ENCODE assay signal across 10 mouse cellular contexts in the genomic region with DNA sequence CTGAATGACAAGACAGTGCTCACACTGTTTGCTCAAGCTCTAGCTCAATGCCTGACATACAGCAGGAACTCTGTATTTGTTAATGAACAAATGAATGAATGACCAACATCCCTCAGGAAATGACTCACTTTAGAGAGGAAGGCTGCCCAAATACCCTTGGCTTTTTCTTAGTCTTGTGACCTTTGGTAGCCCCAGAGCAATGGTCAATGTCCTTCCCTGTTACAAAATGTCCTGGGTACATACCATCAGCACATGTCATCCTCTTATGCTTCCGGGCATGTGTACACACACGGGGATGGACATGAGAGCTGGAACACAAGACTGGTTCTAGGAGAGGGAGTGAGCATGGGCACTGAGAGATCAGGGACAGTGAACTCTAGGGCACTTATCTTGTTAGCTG. TPM values are rescaled to one million over a fixed set of nuclear protein-coding genes. Genes with fewer than 3 reads are reported as not detected.
DNase-seq lines count a peak whose midpoint lies in the region; ATAC-seq and TF ChIP-seq lines count a peak whose summit lies in the region.
"Had no signal": no experiment of that assay in that cellular context is flagged by ENCODE, and none has a peak within 500 bp of the region (broad histone marks: within the 10 kb centered on the region; RNA-seq: fewer than 3 reads in every experiment).

No protein-coding gene starts in this region.

- intact Hi-C loops in gastrocnemius, adult 2 months (cut with DNase I): no loop called here

- peaks cover 34% of the 10 kb centered on the region for H3K4me1 ChIP-seq in embryonic fibroblast, embryonic 13.5 days (ENCODE audit: control insufficient read depth, insufficient read depth, low read length)
- H3K4me1 ChIP-seq in liver, embryonic 11.5 days (replicated peaks; ENCODE audit: control insufficient read depth, insufficient read depth, low read length): peaks cover 65% of the 10 kb centered on the region

- TF ChIP-seq POLR2A in embryonic fibroblast, embryonic 13.5 days (IDR thresholded peaks at IDR 0.05; ENCODE audit: low read depth, low read length): no peak

- 58% methylated on average over 2 of the region's 2 CpGs for WGBS in liver, embryonic 11.5 days

- H3K9me3 ChIP-seq in liver, embryonic 11.5 days (ENCODE audit: control insufficient read depth, low read length): no peaks in the 10 kb centered on the region
- H3K9me3 ChIP-seq: midbrain, embryonic 15.5 days had no signal

- H3K4me2 ChIP-seq in liver, embryonic 11.5 days: no peak overlapping the region
- H3K4me2 ChIP-seq: midbrain, embryonic 15.5 days had no signal

- H3K27me3 ChIP-seq in C2C12 (ENCODE audit: control insufficient read depth, insufficient read depth, insufficient read length): no peaks in the 10 kb centered on the region
- no peaks in the 10 kb centered on the region for H3K27me3 ChIP-seq in liver, embryonic 11.5 days (replicated peaks; ENCODE audit: control insufficient read depth, insufficient read depth, low read length)
- H3K27me3 ChIP-seq: midbrain, embryonic 15.5 days had no signal

- H3K4me3 ChIP-seq in gastrocnemius, adult 2 months: no peak overlapping the region
- no peak overlapping the region for H3K4me3 ChIP-seq in C2C12 (ENCODE audit: insufficient read depth, poor library complexity, severe bottlenecking)
- no peak overlapping the region for H3K4me3 ChIP-seq in embryonic fibroblast, embryonic 13.5 days (ENCODE audit: insufficient read depth, low read length)
- H3K4me3 ChIP-seq in liver, embryonic 11.5 days (ENCODE audit: low read depth, low read length): no peak overlapping the region
- H3K4me3 ChIP-seq: midbrain, embryonic 15.5 days had no signal

- H3K79me3 ChIP-seq in C2C12 (ENCODE audit: low read depth): peaks cover 63% of the 10 kb centered on the region

- H3K79me2 ChIP-seq in C2C12 (ENCODE audit: control insufficient read depth, insufficient read depth): peaks cover 94% of the 10 kb centered on the region

- no peak overlapping the region for H3K9ac ChIP-seq in liver, embryonic 11.5 days (ENCODE audit: low read depth, low read length)
- H3K9ac ChIP-seq: midbrain, embryonic 15.5 days had no signal

- no peak for ATAC-seq in liver, embryonic 11.5 days (replicated peaks; ENCODE audit: low FRiP score)
- ATAC-seq: midbrain, embryonic 15.5 days had no signal

- H3ac ChIP-seq in C2C12 (ENCODE audit: control insufficient read depth, insufficient read length, low read depth): no peak overlapping the region

- peak overlapping the region; percentile 72 for H3K27ac ChIP-seq in gastrocnemius, adult 2 months
- peak overlapping the region; percentile 86 for H3K27ac ChIP-seq in embryonic fibroblast, embryonic 13.5 days (ENCODE audit: insufficient read depth, low read length)
- H3K27ac ChIP-seq in liver, embryonic 11.5 days (ENCODE audit: low read depth, low read length): peak overlapping the region; percentile 30; the same call in 1 of the 2 replicates

- no peak for TF ChIP-seq CTCF in gastrocnemius, adult 2 months (IDR thresholded peaks at IDR 0.05)
- TF ChIP-seq CTCF in C2C12 (IDR thresholded peaks at IDR 0.05; ENCODE audit: control insufficient read depth, insufficient read depth, insufficient read length): no peak
- no peak for TF ChIP-seq CTCF in embryonic fibroblast, embryonic 13.5 days (IDR thresholded peaks at IDR 0.05; ENCODE audit: borderline replicate concordance, insufficient read depth, low read length)

- no peak for DNase-seq in gastrocnemius, adult 2 months
- no peak for DNase-seq in gastrocnemius, postnatal 10 days
- no peak for DNase-seq in liver, embryonic 11.5 days (ENCODE audit: low spot score)
- DNase-seq in layer of hippocampus, adult 9-10 months (ENCODE audit: low spot score): no peak
- DNase-seq in c-Kit-positive CD71-positive TER-119-positive erythroid progenitor cells, embryonic 14.5 days (ENCODE audit: low spot score): no peak
- DNase-seq in natural killer cell, adult 2 months (ENCODE audit: low spot score in 2 of 2): no peak

- H3K36me3 ChIP-seq in C2C12 (ENCODE audit: control insufficient read depth, insufficient read depth): peaks cover 35% of the 10 kb centered on the region
- H3K36me3 ChIP-seq in liver, embryonic 11.5 days (ENCODE audit: control insufficient read depth, insufficient read depth, low read length): no peaks in the 10 kb centered on the region
- H3K36me3 ChIP-seq: midbrain, embryonic 15.5 days had no signal

TF ChIP-seq in C2C12, 6 proteins besides CTCF, POLR2A, EP300 and RAD21:
- TF ChIP-seq CEBPB (IDR thresholded peaks at IDR 0.05; ENCODE audit: low read depth): peak; percentile 57
- TF ChIP-seq USF1 (IDR thresholded peaks at IDR 0.05; ENCODE audit: low read depth): peak; percentile 54
- TF ChIP-seq MYOG (IDR thresholded peaks at IDR 0.05; ENCODE audit: control insufficient read depth, extremely low read depth, insufficient read length): no peak
- peak; percentile 94 for TF ChIP-seq MAX (IDR thresholded peaks at IDR 0.05)
- TF ChIP-seq MYOD1 (IDR thresholded peaks at IDR 0.05; ENCODE audit: control insufficient read depth, insufficient read length, low read depth): peak; percentile 54
- TF ChIP-seq FOSL1 (IDR thresholded peaks at IDR 0.05; ENCODE audit: insufficient read depth, low read length, poor library complexity, severe bottlenecking): peak; percentile 78

RNA-seq across cellular contexts. Expression of gene Bcl2l1, which starts 25.5 kb away (rescaled TPM):
- 10 to 100 TPM; 15.7 to 40.3 TPM for total RNA-seq in gastrocnemius, adult 2 months (2021)
- total RNA-seq in gastrocnemius, postnatal 10 days (2021): 10 to 100 TPM; 19.6 to 21.4 TPM
- 67.3 TPM for polyA plus RNA-seq in C2C12 (2012; fragmentation: generic; extraction: Trizol)
- polyA plus RNA-seq in embryonic fibroblast, embryonic 13.5 days (2011; ENCODE audit: insufficient read length, low read depth, missing spikeins): 51.2 and 71.7 TPM in 2 replicates
- 61.7 and 69.3 TPM in 2 replicates for polyA plus RNA-seq in liver, embryonic 11.5 days (2014; fragmentation: Nextera tagmentation; extraction: Ambion mirVana)

RNA-seq across cellular contexts. Expression of gene Tpx2, which starts 41.7 kb away (rescaled TPM):
- 1 to 10 TPM; 1.1 to 1.7 TPM for total RNA-seq in gastrocnemius, adult 2 months (2021)
- 10 to 100 TPM; 10.4 to 12.8 TPM for total RNA-seq in gastrocnemius, postnatal 10 days (2021)
- 54.8 TPM for polyA plus RNA-seq in C2C12 (2012; fragmentation: generic; extraction: Trizol)
- polyA plus RNA-seq in embryonic fibroblast, embryonic 13.5 days (2011; ENCODE audit: insufficient read length, low read depth, missing spikeins): 62.3 and 82.9 TPM in 2 replicates
- 107 and 118 TPM in 2 replicates for polyA plus RNA-seq in liver, embryonic 11.5 days (2014; fragmentation: Nextera tagmentation; extraction: Ambion mirVana)

RNA-seq across cellular contexts. Expression of gene Cox4i2, which starts 52.1 kb away (rescaled TPM):
- total RNA-seq in gastrocnemius, adult 2 months (2021): 1 to 10 TPM; 2.0 to 4.2 TPM
- 1 to 10 TPM; 5.6 to 6.9 TPM for total RNA-seq in gastrocnemius, postnatal 10 days (2021)
- 0.39 TPM for polyA plus RNA-seq in C2C12 (2012; fragmentation: generic; extraction: Trizol)
- polyA plus RNA-seq in embryonic fibroblast, embryonic 13.5 days (2011; ENCODE audit: insufficient read length, low read depth, missing spikeins): 0.94 and 1.5 TPM in 2 replicates
- polyA plus RNA-seq in liver, embryonic 11.5 days (2014; fragmentation: Nextera tagmentation; extraction: Ambion mirVana): 6.7 and 8.5 TPM in 2 replicates
- total RNA-seq: MEL had no signal

Comparison
In these comparisons a context has a peak if more than half of its experiments do, and no peak if none do; other contexts are left out.
1. H3K27ac ChIP-seq: peak in every context shown above with its lines; median percentile 86 in embryonic fibroblast, embryonic 13.5 days; 72 in gastrocnemius, adult 2 months; 30 in liver, embryonic 11.5 days.